Mouse (Mus musculus) myocyte (in vitro differentiated cells): ENCODE results near the gene Mlst8.

Experiments
- CEBPB ChIP-seq: IDR thresholded peaks from 2 replicates; pipeline ENCODE4 v1.6.1; 2011; ENCODE audit warnings: mild to moderate bottlenecking, moderate library complexity; ENCODE audit not compliant: poor library complexity, insufficient read depth, severe bottlenecking
- E2F4 ChIP-seq: IDR thresholded peaks from one replicate; pipeline ENCODE4 v1.6.1; 2011; ENCODE audit warnings: mild to moderate bottlenecking, control low read depth, moderate library complexity; ENCODE audit not compliant: insufficient read depth
- MAX ChIP-seq: IDR thresholded peaks from one replicate; pipeline ENCODE4 v1.6.1; 2011; ENCODE audit warnings: low read depth, mild to moderate bottlenecking, control low read depth
- MYOD1 ChIP-seq, 3 experiments: IDR thresholded peaks; one replicate each; pipeline ENCODE4 v1.6.1; 2011; ENCODE audit warnings: control low read depth in 2 of 3, low read depth in 2 of 3, mild to moderate bottlenecking in 2 of 3, moderate library complexity in 1 of 3; ENCODE audit not compliant: insufficient read length in 2 of 3, control insufficient read depth in 1 of 3
- POLR2A ChIP-seq: IDR thresholded peaks from one replicate; pipeline ENCODE4 v1.6.1; 2011; ENCODE audit warnings: low read depth, mild to moderate bottlenecking, control low read depth, moderate library complexity; ENCODE audit not compliant: insufficient read length
- POLR2AphosphoS2 ChIP-seq: IDR thresholded peaks from one replicate; pipeline ENCODE4 v1.6.1; 2011; ENCODE audit warnings: low read depth, control low read depth; ENCODE audit not compliant: insufficient read length
- REST ChIP-seq: IDR thresholded peaks from one replicate; pipeline ENCODE4 v1.6.1; 2011; ENCODE audit warnings: mild to moderate bottlenecking, control low read depth, moderate library complexity; ENCODE audit not compliant: insufficient read depth, insufficient read length
- TCF12 ChIP-seq: IDR thresholded peaks from one replicate; pipeline ENCODE4 v1.6.1; 2011; ENCODE audit warnings: mild to moderate bottlenecking, control low read depth; ENCODE audit not compliant: poor library complexity, insufficient read depth, severe bottlenecking
- TCF3 ChIP-seq: IDR thresholded peaks from one replicate; pipeline ENCODE4 v1.6.1; 2011; ENCODE audit warnings: low read depth, control low read depth; ENCODE audit not compliant: insufficient read length
- USF1 ChIP-seq: IDR thresholded peaks from one replicate; pipeline ENCODE4 v1.6.1; 2011; ENCODE audit warnings: low read depth, mild to moderate bottlenecking, control low read depth, moderate library complexity

DNA sequence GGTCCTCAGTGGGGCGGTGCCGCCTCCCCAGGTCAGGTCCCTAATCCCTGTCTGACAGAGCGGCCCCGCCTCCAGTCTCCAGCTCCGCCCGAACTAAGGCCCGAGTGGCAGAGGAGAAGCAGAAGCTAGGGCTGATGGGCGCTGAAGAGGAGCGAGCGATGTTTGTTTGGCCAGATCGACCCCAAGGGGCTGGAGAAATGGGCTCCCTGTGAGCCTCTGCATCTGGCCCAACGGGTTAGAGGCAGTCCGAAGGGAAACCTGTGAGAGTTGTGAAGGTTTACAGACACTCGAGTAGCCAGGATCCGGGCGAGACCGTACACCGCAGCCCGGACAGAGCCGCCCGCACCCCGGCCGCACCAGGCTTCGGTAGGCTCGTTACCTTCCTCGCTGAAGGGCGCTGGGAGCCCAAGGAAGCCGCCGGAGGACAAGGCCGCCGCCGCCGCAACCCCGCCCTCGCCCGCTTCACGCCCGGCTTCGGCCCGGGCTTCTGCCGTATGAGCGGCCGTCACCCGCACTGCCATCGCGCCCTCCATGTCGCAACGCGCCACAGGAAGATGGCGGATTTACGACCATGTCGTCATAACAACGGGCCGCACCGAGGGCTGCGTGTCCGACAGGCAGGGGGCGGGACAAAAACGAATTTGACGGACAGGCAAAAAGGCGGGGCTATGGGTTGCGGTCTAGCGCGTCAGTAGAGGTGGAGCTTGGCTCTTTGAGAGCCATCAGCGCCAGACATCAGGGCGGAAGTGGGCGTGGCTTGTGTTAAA lies 23.9 kb downstream of the Mlst8 start:
- TF ChIP-seq E2F4 (no peak), POLR2A (peak; percentile 89), TCF12 (no peak), MAX (no peak), TCF3 (peak; percentile 1), USF1 (no peak), REST (no peak), CEBPB (peak; percentile 69; the same call in 1 of the 2 replicates), POLR2AphosphoS2 (peak; percentile 91), MYOD1 (IDR thresholded peaks at IDR 0.05; ENCODE audit: control insufficient read depth in 1 of 3, insufficient read length in 2 of 3, low read depth in 2 of 3) (peak in 1 of 3 experiments; percentile 30)
